Mouse (Mus musculus): Measurements from ENCODE around the gene Dgkq.

GRCm38 (mm10) chr5:108713096-108713495 is 43.6 kb upstream of the Dgkq start:
- TF ChIP-seq GATA1 (IDR thresholded peaks at IDR 0.05; ENCODE audit: low read length) (no peak), TAL1 (IDR thresholded peaks at IDR 0.05; ENCODE audit: low read length) (no peak)
